Mouse (Mus musculus): ENCODE data around the gene Grid2ip.
A peak's percentile ranks its signal among the peaks of the same experiment; 100 is the strongest.

Grid2ip gene

GRCm38 (mm10) chr5:143421484-143421883 lies 64.3 kb downstream of the Grid2ip start:
- no peak for DNase-seq

- DNase-seq: no peak
These were observed 65.9 kb downstream of the Grid2ip start for GRCm38 (mm10) chr5:143422990-143423389.

GRCm38 (mm10) chr5:143423899-143424519 lies 66.9 kb downstream of the Grid2ip start:
- peak; percentile 59 for DNase-seq

DNA sequence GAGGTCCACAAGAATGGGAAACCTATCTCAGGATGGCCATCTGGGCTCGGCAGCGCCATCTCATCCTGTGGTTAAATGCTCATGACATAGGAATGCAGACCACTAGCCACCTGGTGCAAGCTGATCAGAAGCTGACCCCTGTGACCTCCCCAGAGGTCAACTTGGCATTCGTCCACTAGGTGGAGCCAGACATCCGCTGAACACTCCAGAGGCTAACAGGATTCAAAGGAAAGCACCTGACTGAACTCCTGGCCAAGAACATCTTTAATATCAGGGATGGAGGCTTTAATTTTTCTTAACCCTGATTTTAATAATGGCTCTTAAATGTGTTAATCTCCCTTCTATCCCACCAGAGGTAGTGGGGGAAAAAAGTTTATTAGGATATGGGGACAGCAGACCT lies 77.3 kb downstream of the Grid2ip start:
- peak; percentile 74 for DNase-seq

GRCm38 (mm10) chr5:143441298-143441697 lies 84.2 kb downstream of the Grid2ip start:
- no peak for DNase-seq

DNA sequence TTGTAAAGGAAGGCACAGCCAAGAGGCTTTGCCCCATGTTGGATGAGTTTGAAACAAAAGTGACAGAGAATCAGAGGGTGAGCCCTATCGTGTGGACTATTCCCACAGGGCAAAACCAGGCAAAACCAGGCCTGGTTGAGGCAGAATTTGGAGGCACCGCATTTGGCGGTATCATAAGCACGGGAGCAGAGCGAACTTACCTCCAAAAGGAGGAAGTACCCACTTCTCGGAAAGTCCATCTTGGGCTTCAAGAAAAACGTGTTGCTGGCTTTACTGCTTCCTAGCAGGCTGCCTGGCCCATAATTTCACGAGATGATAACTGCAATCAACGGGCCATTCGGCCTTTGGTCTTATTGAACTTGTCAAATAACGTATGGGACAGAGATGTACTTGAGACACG lies 84.6 kb downstream of the Grid2ip start:
- no peak for DNase-seq

Data from thymus, postnatal 25 days (tissue).